Mouse (Mus musculus): ENCODE results near the gene Vps26a. TPM values are rescaled to one million over a fixed set of nuclear protein-coding genes. Genes with fewer than 3 reads are reported as not detected.
"Not testable (repeated sequence)": the region's sequence is repeated elsewhere in the genome, so short reads cannot be mapped to it uniquely, and the experiment has no call there.

Gene Vps26a
- polyA plus RNA-seq, 1 experiment from 2014 or later: 119 TPM

GRCm38 (mm10) chr10:62488266-62488665, 1.7 kb upstream of the Vps26a start:
- Histone ChIP-seq H3K4me3 (replicated peaks) (no peak overlapping the region), H3K9ac (no peak overlapping the region), H3K36me3 (no peaks in the 10 kb centered on the region), H3K4me2 (replicated peaks) (no peak overlapping the region), H3K27me3 (replicated peaks) (no peaks in the 10 kb centered on the region), H3K4me1 (replicated peaks) (peaks cover 4% of the 10 kb centered on the region; the same call in 1 of the 2 replicates), H3K27ac (no peak overlapping the region), H3K9me3 (no peaks in the 10 kb centered on the region)
- WGBS: 19% methylated on average over 1 of the region's 1 CpGs
- no peak for ATAC-seq

- Histone ChIP-seq H3K27ac (peak overlapping the region; percentile 83), H3K4me1 (replicated peaks) (peaks cover 4% of the 10 kb centered on the region; the same call in 1 of the 2 replicates), H3K4me2 (replicated peaks) (peak overlapping the region; percentile 57), H3K9me3 (no peaks in the 10 kb centered on the region), H3K27me3 (replicated peaks) (no peaks in the 10 kb centered on the region), H3K36me3 (no peaks in the 10 kb centered on the region), H3K9ac (peak overlapping the region; percentile 91), H3K4me3 (replicated peaks) (peak overlapping the region; percentile 97)
- under 1% methylated on average over 40 of the region's 48 CpGs for WGBS
- peak; percentile 80 for ATAC-seq
These were observed 575 bp downstream of the Vps26a start for GRCm38 (mm10) chr10:62485878-62486582.

- H3K27me3 ChIP-seq (replicated peaks): no peaks in the 10 kb centered on the region
- no peak overlapping the region for H3K4me2 ChIP-seq (replicated peaks)
- ATAC-seq: no peak
- no peak overlapping the region for H3K27ac ChIP-seq
- 65% methylated on average over 7 of the region's 7 CpGs for WGBS
- no peak overlapping the region for H3K4me3 ChIP-seq (replicated peaks)
- no peaks in the 10 kb centered on the region for H3K9me3 ChIP-seq
- H3K4me1 ChIP-seq (replicated peaks): peaks cover 2% of the 10 kb centered on the region; the same call in 1 of the 2 replicates
- no peak overlapping the region for H3K9ac ChIP-seq
- H3K36me3 ChIP-seq: no peaks in the 10 kb centered on the region
These were observed 5.3 kb downstream of the Vps26a start for GRCm38 (mm10) chr10:62481108-62481852.

- Histone ChIP-seq H3K9me3 (no peaks in the 10 kb centered on the region), H3K4me2 (replicated peaks) (no peak overlapping the region), H3K27ac (no peak overlapping the region), H3K27me3 (replicated peaks) (no peaks in the 10 kb centered on the region), H3K4me1 (replicated peaks) (no peaks in the 10 kb centered on the region), H3K9ac (no peak overlapping the region), H3K4me3 (replicated peaks) (no peak overlapping the region), H3K36me3 (no peaks in the 10 kb centered on the region)
- WGBS: 76% methylated on average over 2 of the region's 2 CpGs
- no peak for ATAC-seq
These were observed 9.6 kb downstream of the Vps26a start for GRCm38 (mm10) chr10:62476980-62477379.

GRCm38 (mm10) chr10:62474944-62475343, 11.7 kb downstream of the Vps26a start:
- H3K9me3 ChIP-seq: no peaks in the 10 kb centered on the region
- no peak overlapping the region for H3K9ac ChIP-seq
- H3K27ac ChIP-seq: no peak overlapping the region
- H3K4me1 ChIP-seq (replicated peaks): no peaks in the 10 kb centered on the region
- ATAC-seq: no peak
- H3K4me3 ChIP-seq (replicated peaks): no peak overlapping the region
- no peaks in the 10 kb centered on the region for H3K27me3 ChIP-seq (replicated peaks)
- no peak overlapping the region for H3K4me2 ChIP-seq (replicated peaks)
- no peaks in the 10 kb centered on the region for H3K36me3 ChIP-seq
- 89% methylated on average over 10 of the region's 10 CpGs for WGBS

- WGBS: 72% methylated on average over 5 of the region's 5 CpGs
- Histone ChIP-seq H3K4me3 (replicated peaks) (no peak overlapping the region), H3K27ac (no peak overlapping the region), H3K27me3 (replicated peaks) (no peaks in the 10 kb centered on the region), H3K36me3 (no peaks in the 10 kb centered on the region; the same call in 1 of the 2 replicates), H3K9me3 (no peaks in the 10 kb centered on the region), H3K9ac (no peak overlapping the region), H3K4me1 (replicated peaks) (no peaks in the 10 kb centered on the region), H3K4me2 (replicated peaks) (no peak overlapping the region)
- no peak for ATAC-seq
These were observed 15.5 kb downstream of the Vps26a start for GRCm38 (mm10) chr10:62471105-62471504.

GRCm38 (mm10) chr10:62469736-62470135, 16.9 kb downstream of the Vps26a start:
- WGBS: 90% methylated on average over 4 of the region's 4 CpGs
- H3K27ac ChIP-seq: no peak overlapping the region

GRCm38 (mm10) chr10:62461321-62461720, 25.3 kb downstream of the Vps26a start:
- H3K27ac ChIP-seq: no peak overlapping the region
- no peak overlapping the region for H3K9ac ChIP-seq
- H3K9me3 ChIP-seq: no peaks in the 10 kb centered on the region
- H3K4me3 ChIP-seq (replicated peaks): no peak overlapping the region
- H3K36me3 ChIP-seq: peaks cover 10% of the 10 kb centered on the region
- no peak overlapping the region for H3K4me2 ChIP-seq (replicated peaks)
- H3K4me1 ChIP-seq (replicated peaks): no peaks in the 10 kb centered on the region
- H3K27me3 ChIP-seq (replicated peaks): no peaks in the 10 kb centered on the region
- ATAC-seq: no peak

More at GRCm38 (mm10) chr10:62469736-62470135, 16.9 kb downstream of the Vps26a start:
- Histone ChIP-seq H3K4me1 (replicated peaks) (no peaks in the 10 kb centered on the region), H3K9ac (no peak overlapping the region), H3K36me3 (no peaks in the 10 kb centered on the region; the same call in 1 of the 2 replicates), H3K9me3 (no peaks in the 10 kb centered on the region), H3K4me3 (replicated peaks) (no peak overlapping the region), H3K4me2 (replicated peaks) (no peak overlapping the region), H3K27me3 (replicated peaks) (no peaks in the 10 kb centered on the region)
- ATAC-seq: no peak

- H3K36me3 ChIP-seq; H3K9me3 ChIP-seq; H3K9ac ChIP-seq; H3K27ac ChIP-seq; ATAC-seq; H3K4me3 ChIP-seq (replicated peaks); H3K4me1 ChIP-seq (replicated peaks); H3K27me3 ChIP-seq (replicated peaks); H3K4me2 ChIP-seq (replicated peaks): not testable (repeated sequence)
- WGBS: 67% methylated on average over 11 of the region's 11 CpGs
These were observed 34.6 kb downstream of the Vps26a start for GRCm38 (mm10) chr10:62452001-62452400.

- H3K27ac ChIP-seq: peak overlapping the region; percentile 89
- peak overlapping the region; percentile 100 for H3K4me3 ChIP-seq (replicated peaks)
- no peaks in the 10 kb centered on the region for H3K27me3 ChIP-seq (replicated peaks)
- peaks cover 11% of the 10 kb centered on the region for H3K36me3 ChIP-seq
- H3K4me1 ChIP-seq (replicated peaks): peaks cover 7% of the 10 kb centered on the region; the same call in 1 of the 2 replicates
- peak overlapping the region; percentile 100; the same call in 1 of the 2 replicates for H3K9ac ChIP-seq
- 32% methylated on average over 18 of the region's 18 CpGs for WGBS
- peak; percentile 44; the same call in 1 of the 2 replicates for ATAC-seq
- peak overlapping the region; percentile 68 for H3K4me2 ChIP-seq (replicated peaks)
- H3K9me3 ChIP-seq: no peaks in the 10 kb centered on the region
These were observed 36.3 kb downstream of the Vps26a start for GRCm38 (mm10) chr10:62450280-62450640.

GRCm38 (mm10) chr10:62449364-62450279, 37.0 kb downstream of the Vps26a start, which contains the start of the genes 4930507D05Rik and Supv3l1:
TSS of gene 4930507D05Rik (plus strand) at chr10:62449489.
TSS of gene Supv3l1 (minus strand) at chr10:62449738.
- Histone ChIP-seq H3K9me3 (no peaks in the 10 kb centered on the region), H3K9ac (peak within 1 kb of the TSS; percentile 100), H3K4me1 (replicated peaks) (peaks cover 7% of the 10 kb centered on the region; the same call in 1 of the 2 replicates), H3K27ac (peak within 1 kb of the TSS; percentile 89), H3K4me3 (replicated peaks) (peak within 1 kb of the TSS; percentile 100), H3K27me3 (replicated peaks) (no peaks in the 10 kb centered on the region), H3K4me2 (replicated peaks) (peak within 1 kb of the TSS; percentile 68), H3K36me3 (peaks cover 11% of the 10 kb centered on the region)
- ATAC-seq: peak; percentile 93
- under 1% methylated on average over 73 of the region's 73 CpGs for WGBS

- Histone ChIP-seq H3K4me2 (replicated peaks) (no peak overlapping the region), H3K9ac (no peak overlapping the region), H3K27me3 (replicated peaks) (no peaks in the 10 kb centered on the region), H3K27ac (no peak overlapping the region), H3K4me1 (replicated peaks) (peaks cover 5% of the 10 kb centered on the region; the same call in 1 of the 2 replicates), H3K9me3 (no peaks in the 10 kb centered on the region), H3K36me3 (peaks cover 38% of the 10 kb centered on the region), H3K4me3 (replicated peaks) (no peak overlapping the region)
- ATAC-seq: no peak
- WGBS: 90% methylated on average over 5 of the region's 5 CpGs
These were observed 56.2 kb downstream of the Vps26a start for GRCm38 (mm10) chr10:62430427-62430826.
